Comparison of ENCODE assay signal across 8 mouse cellular contexts in genomic region chr16:4212963-4213798, GRCm38 (mm10). TPM values are rescaled to one million over a fixed set of nuclear protein-coding genes. Genes with fewer than 3 reads are reported as not detected.
DNase-seq lines count a peak whose midpoint lies in the region; ATAC-seq and TF ChIP-seq lines count a peak whose summit lies in the region.

No protein-coding gene starts in this region.

- peak overlapping the region; percentile 96 for H3K27ac ChIP-seq in embryonic facial prominence, embryonic 11.5 days (replicated peaks; ENCODE audit: low read depth, low read length)
- peak overlapping the region; percentile 92 for H3K27ac ChIP-seq in kidney, adult 2 months (ENCODE audit: insufficient read depth, low read depth, low read length)
- H3K27ac ChIP-seq in liver, adult 2 months (replicated peaks; ENCODE audit: insufficient read depth, low read depth, low read length) = peak overlapping the region; percentile 66

- peak; percentile 58 for DNase-seq in layer of hippocampus, adult 11-12 months (ENCODE audit: low spot score)
- DNase-seq in layer of hippocampus, adult 9-10 months (ENCODE audit: low spot score) = no peak
- DNase-seq in embryonic facial prominence, embryonic 11.5 days (ENCODE audit: low spot score) = peak; percentile 69
- peak; percentile 68 to 75 for DNase-seq in heart, adult 18-20 months
- peak; percentile 69 for DNase-seq in kidney, adult 2 months
- no peak for DNase-seq in liver, adult 2 months (ENCODE audit: extremely low read depth, low read depth, low spot score)
- peak; percentile 44 to 65 for DNase-seq in spleen, postnatal 14 days (ENCODE audit: low spot score in 2 of 2)

- WGBS in embryonic facial prominence, embryonic 11.5 days = under 1% methylated on average over 77 of the region's 128 CpGs
- WGBS in kidney, adult 2 months = 7% methylated on average over 124 of the region's 128 CpGs
- 4% methylated on average over 96 of the region's 128 CpGs for WGBS in liver, adult 2 months

- ATAC-seq in embryonic facial prominence, embryonic 11.5 days (replicated peaks; ENCODE audit: insufficient number of reproducible peaks, low FRiP score, low TSS enrichment, low read depth) = peak; percentile 72
- 0 out of 2 replicates have a peak, but pooled peaks have one; percentile 12 for ATAC-seq in monocyte, adult 5-6 weeks (replicated peaks; ENCODE audit: insufficient number of reproducible peaks, low FRiP score, low TSS enrichment, poor library complexity, severe bottlenecking)

- no peaks in the 10 kb centered on the region for H3K9me3 ChIP-seq in embryonic facial prominence, embryonic 11.5 days (replicated peaks; ENCODE audit: control insufficient read depth, low read length)

- peak overlapping the region; percentile 97 for H3K9ac ChIP-seq in embryonic facial prominence, embryonic 11.5 days (replicated peaks; ENCODE audit: low read length)
- H3K9ac ChIP-seq in liver, adult 2 months (ENCODE audit: low read depth, low read length) = peak overlapping the region; percentile 83

- TF ChIP-seq CTCF in kidney, adult 2 months (conservative IDR thresholded peaks at IDR 0.05; ENCODE audit: insufficient read depth, insufficient read length, low read depth, low read length) = no peak
- peak; percentile 37 for TF ChIP-seq CTCF in liver, adult 2 months (IDR thresholded peaks at IDR 0.05; ENCODE audit: low read depth, low read length)

- H3K27me3 ChIP-seq in embryonic facial prominence, embryonic 11.5 days (ENCODE audit: control insufficient read depth, insufficient read depth, low read length) = peaks cover 2% of the 10 kb centered on the region; the same call in 1 of the 2 replicates
- no peaks in the 10 kb centered on the region for H3K27me3 ChIP-seq in kidney, adult 2 months (replicated peaks; ENCODE audit: control insufficient read depth, insufficient read depth, low read length)
- H3K27me3 ChIP-seq in liver, adult 2 months (ENCODE audit: control insufficient read depth, insufficient read depth, low read length) = no peaks in the 10 kb centered on the region

- H3K79me2 ChIP-seq in liver, adult 2 months (ENCODE audit: control insufficient read depth, insufficient read depth, low read length) = peaks cover 35% of the 10 kb centered on the region

- H3K4me3 ChIP-seq in embryonic facial prominence, embryonic 11.5 days (ENCODE audit: low read depth, low read length) = peak overlapping the region; percentile 86
- H3K4me3 ChIP-seq in kidney, adult 2 months (ENCODE audit: insufficient read depth, low read depth, low read length) = peak overlapping the region; percentile 78
- peak overlapping the region; percentile 99 for H3K4me3 ChIP-seq in liver, adult 2 months (ENCODE audit: insufficient read depth, low read depth, low read length)

- no peaks in the 10 kb centered on the region for H3K36me3 ChIP-seq in embryonic facial prominence, embryonic 11.5 days (replicated peaks; ENCODE audit: control insufficient read depth, insufficient read depth, low read depth, low read length)
- no peaks in the 10 kb centered on the region for H3K36me3 ChIP-seq in kidney, adult 2 months (ENCODE audit: control insufficient read depth, insufficient read depth, low read length)
- no peaks in the 10 kb centered on the region for H3K36me3 ChIP-seq in liver, adult 2 months (ENCODE audit: control insufficient read depth, insufficient read depth, low read length)

- H3K4me1 ChIP-seq in embryonic facial prominence, embryonic 11.5 days (ENCODE audit: control insufficient read depth, insufficient read depth, low read length) = no peaks in the 10 kb centered on the region
- H3K4me1 ChIP-seq in kidney, adult 2 months (ENCODE audit: control insufficient read depth, insufficient read depth, low read length) = peaks cover 9% of the 10 kb centered on the region
- H3K4me1 ChIP-seq in liver, adult 2 months (ENCODE audit: control insufficient read depth, insufficient read depth, low read length) = peaks cover 18% of the 10 kb centered on the region

- TF ChIP-seq POLR2A in kidney, adult 2 months (IDR thresholded peaks at IDR 0.05; ENCODE audit: low read depth, low read length) = no peak
- no peak for TF ChIP-seq POLR2A in liver, adult 2 months (IDR thresholded peaks at IDR 0.05; ENCODE audit: extremely low read depth, insufficient read depth, low read length)

- peak overlapping the region; percentile 62 for H3K4me2 ChIP-seq in embryonic facial prominence, embryonic 11.5 days (ENCODE audit: low read depth, low read length)

RNA-seq across cellular contexts. Expression of gene Crebbp, which starts 0.6 kb away (rescaled TPM):
- polyA plus RNA-seq in embryonic facial prominence, embryonic 11.5 days (2014; fragmentation: Nextera tagmentation; extraction: Ambion mirVana) = 32.1 and 32.4 TPM in 2 replicates
- total RNA-seq in heart, adult 18-20 months (2021) = 10 to 100 TPM; 39.3 to 40.0 TPM
- 21.6 and 27.1 TPM in 2 replicates for polyA plus RNA-seq in kidney, adult 2 months (2012; rRNA removed)
- total RNA-seq in liver, adult 2 months (2014; rRNA removed) = 10.1 and 15.2 TPM in 2 replicates
- 7.0 and 8.4 TPM in 2 replicates for polyA plus RNA-seq in liver, adult 2 months (2012; rRNA removed)
- total RNA-seq in monocyte, adult 5-6 weeks (2017) = 40.6 to 106 TPM (median 47.4 TPM) in 3 replicates

Comparison
In these comparisons a context has a peak if more than half of its experiments do, and no peak if none do; other contexts are left out.
1. DNase-seq: peak in layer of hippocampus, adult 11-12 months (single experiment), embryonic facial prominence, embryonic 11.5 days (single experiment), heart, adult 18-20 months (2 of 2), kidney, adult 2 months (single experiment) and spleen, postnatal 14 days (2 of 2); none in layer of hippocampus, adult 9-10 months (single experiment) and liver, adult 2 months (single experiment).
2. Peak in every context shown above with its lines, with median percentiles within 50 percentile points of each other: H3K27ac ChIP-seq and H3K4me3 ChIP-seq.